Mouse (Mus musculus): ENCODE results near the gene Slit1. TPM values are rescaled to one million over a fixed set of nuclear protein-coding genes. Genes with fewer than 3 reads are reported as not detected.

The Slit1 gene
- polyA plus RNA-seq, 1 experiment from 2014 or later = 3.2 TPM

GRCm38 (mm10) chr19:41557491-41557890, 186.0 kb downstream of the Slit1 start:
- 78% methylated on average over 4 of the region's 4 CpGs for WGBS
- no peak for ATAC-seq (replicated peaks; ENCODE audit: low FRiP score, low read depth)
- H3K27ac ChIP-seq = no peak overlapping the region

GRCm38 (mm10) chr19:41556981-41557380, 186.5 kb downstream of the Slit1 start:
- H3K27ac ChIP-seq = no peak overlapping the region
- H3K36me3 ChIP-seq (ENCODE audit: insufficient read depth, low read length) = peaks cover 15% of the 10 kb centered on the region
- DNase-seq (ENCODE audit: low spot score) (no peak), ATAC-seq (replicated peaks; ENCODE audit: low FRiP score, low read depth) (no peak)
- 77% methylated on average over 4 of the region's 4 CpGs for WGBS
- TF ChIP-seq CTCF (IDR thresholded peaks at IDR 0.05; ENCODE audit: low read depth) = no peak
- H3K4me3 ChIP-seq (replicated peaks; ENCODE audit: low read depth, low read length) = no peak overlapping the region
- no peaks in the 10 kb centered on the region for H3K4me1 ChIP-seq (replicated peaks; ENCODE audit: insufficient read depth, low read length)
- H3K27me3 ChIP-seq (ENCODE audit: insufficient read depth, low read length) = no peaks in the 10 kb centered on the region
- no peaks in the 10 kb centered on the region for H3K9me3 ChIP-seq (replicated peaks; ENCODE audit: low read length)
- no peak overlapping the region for H3K9ac ChIP-seq (ENCODE audit: low read depth, low read length)
- no peak overlapping the region for H3K4me2 ChIP-seq (ENCODE audit: low read length)

More at GRCm38 (mm10) chr19:41557491-41557890, 186.0 kb downstream of the Slit1 start:
- Histone ChIP-seq H3K4me1 (replicated peaks; ENCODE audit: insufficient read depth, low read length) (no peaks in the 10 kb centered on the region), H3K36me3 (ENCODE audit: insufficient read depth, low read length) (peaks cover 15% of the 10 kb centered on the region), H3K9me3 (replicated peaks; ENCODE audit: low read length) (no peaks in the 10 kb centered on the region), H3K4me3 (replicated peaks; ENCODE audit: low read depth, low read length) (no peak overlapping the region), H3K4me2 (ENCODE audit: low read length) (no peak overlapping the region), H3K27me3 (ENCODE audit: insufficient read depth, low read length) (no peaks in the 10 kb centered on the region), H3K9ac (ENCODE audit: low read depth, low read length) (no peak overlapping the region)
- no peak for DNase-seq (ENCODE audit: low spot score)
- TF ChIP-seq CTCF (IDR thresholded peaks at IDR 0.05; ENCODE audit: low read depth) = no peak

Small RNAs within 50 kb of the gene (microRNA-seq; reads per million reads assigned to microRNA genes)
- not detected for gene Mir8091

Other genes starting within 250 kb of the Slit1 start
- 1.4 and 1.6 TPM in 2 replicates for gene Gm340, start 161.3 kb downstream of the Slit1 start, polyA plus RNA-seq (2015; fragmentation: Nextera tagmentation; extraction: Ambion mirVana)
- gene Arhgap19, start 58.4 kb upstream of the Slit1 start, polyA plus RNA-seq (2015; fragmentation: Nextera tagmentation; extraction: Ambion mirVana) = 9.1 and 9.5 TPM in 2 replicates
- gene Frat1, start 86.3 kb upstream of the Slit1 start, polyA plus RNA-seq (2015; fragmentation: Nextera tagmentation; extraction: Ambion mirVana) = 11.1 and 11.4 TPM in 2 replicates
- gene Frat2, start 104.5 kb upstream of the Slit1 start, polyA plus RNA-seq (2015; fragmentation: Nextera tagmentation; extraction: Ambion mirVana) = 5.8 and 7.2 TPM in 2 replicates
- 7.9 and 9.3 TPM in 2 replicates for gene Rrp12, start 152.5 kb upstream of the Slit1 start, polyA plus RNA-seq (2015; fragmentation: Nextera tagmentation; extraction: Ambion mirVana)
- gene Pgam1, start 168.3 kb upstream of the Slit1 start, polyA plus RNA-seq (2015; fragmentation: Nextera tagmentation; extraction: Ambion mirVana) = 488 and 525 TPM in 2 replicates
- gene Exosc1, start 189.8 kb upstream of the Slit1 start, polyA plus RNA-seq (2015; fragmentation: Nextera tagmentation; extraction: Ambion mirVana) = 69.3 and 70.2 TPM in 2 replicates
- gene Zdhhc16, start 189.8 kb upstream of the Slit1 start, polyA plus RNA-seq (2015; fragmentation: Nextera tagmentation; extraction: Ambion mirVana) = 70.0 and 73.4 TPM in 2 replicates
- gene Mms19, start 237.5 kb upstream of the Slit1 start, polyA plus RNA-seq (2015; fragmentation: Nextera tagmentation; extraction: Ambion mirVana) = 23.3 and 26.1 TPM in 2 replicates
- gene Ubtd1, start 238.1 kb upstream of the Slit1 start, polyA plus RNA-seq (2015; fragmentation: Nextera tagmentation; extraction: Ambion mirVana) = 31.8 and 36.6 TPM in 2 replicates